Mouse (Mus musculus) kidney, adult 2 months (tissue): ENCODE data around the gene Grb7.

Experiments used
- CTCF ChIP-seq: fragments of 200-500 bp; conservative IDR thresholded peaks from 2 replicates; pipeline ENCODE4 v1.5.1; 2011; ENCODE audit warnings: low read depth, mild to moderate bottlenecking, control low read depth, low read length, moderate library complexity, mixed read lengths; ENCODE audit not compliant: insufficient read depth, insufficient read length
- POLR2A ChIP-seq: fragments of 200-500 bp; IDR thresholded peaks from one replicate; pipeline ENCODE4 v1.6.1; 2011; ENCODE audit warnings: low read depth, low read length, control low read depth

DNA sequence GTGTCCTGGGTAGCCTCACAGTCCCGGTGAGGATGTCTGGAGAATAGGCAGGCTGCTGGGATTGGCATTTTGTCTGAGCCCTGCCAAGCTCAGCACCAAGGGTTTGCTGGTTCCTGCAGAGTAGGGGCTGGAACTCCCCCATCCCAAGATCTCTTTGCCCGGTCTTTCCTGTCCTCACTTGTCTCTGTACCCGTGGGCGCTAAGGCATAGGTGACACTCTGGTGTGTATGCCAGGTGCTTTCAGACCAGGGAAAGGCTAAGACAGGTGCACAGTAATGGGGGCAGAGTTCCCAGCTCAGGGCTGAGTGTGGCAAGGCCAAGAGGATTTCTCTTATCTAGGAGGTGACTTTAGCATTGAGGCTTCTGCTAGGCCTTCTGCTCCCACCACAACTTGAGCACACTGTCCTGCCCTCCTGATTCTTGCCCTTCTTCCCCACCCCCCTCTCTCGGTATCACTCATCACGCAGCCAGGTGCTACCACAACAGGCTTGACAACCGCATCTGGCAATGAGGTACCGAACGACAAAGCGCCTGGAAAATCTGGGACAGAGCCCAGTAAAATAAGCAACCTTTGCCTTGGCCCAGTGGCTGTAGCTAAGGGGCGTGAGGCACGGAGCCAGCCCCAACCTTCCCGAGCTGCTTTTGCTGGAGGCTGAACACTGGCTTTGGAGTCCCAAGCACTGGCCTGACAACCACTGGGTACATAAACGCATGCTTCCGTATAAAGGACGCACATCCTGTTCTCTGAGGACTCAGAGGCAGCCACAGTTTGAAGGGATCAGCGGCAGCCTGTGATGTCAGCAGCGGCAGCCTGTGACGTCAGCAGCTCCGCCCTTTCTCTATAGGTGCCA is 4.0 kb downstream of the Grb7 start:
- TF ChIP-seq POLR2A (no peak), CTCF (no peak)
